Mouse (Mus musculus): ENCODE results near the gene Cntn5. TPM values are rescaled to one million over a fixed set of nuclear protein-coding genes. Genes with fewer than 3 reads are reported as not detected.
"Not testable (repeated sequence)": the region's sequence is repeated elsewhere in the genome, so short reads cannot be mapped to it uniquely, and the experiment has no call there.

The Cntn5 gene
- polyA plus RNA-seq, 1 experiment = not detected

- Histone ChIP-seq H3K27me3 (ENCODE audit: control insufficient read depth, insufficient read depth, insufficient read length) (no peaks in the 10 kb centered on the region), H3ac (ENCODE audit: control insufficient read depth, insufficient read length, low read depth) (no peak overlapping the region), H3K79me2 (ENCODE audit: control insufficient read depth, insufficient read depth) (no peaks in the 10 kb centered on the region), H3K4me3 (ENCODE audit: insufficient read depth, poor library complexity, severe bottlenecking) (no peak overlapping the region), H3K79me3 (ENCODE audit: low read depth) (no peaks in the 10 kb centered on the region), H3K36me3 (ENCODE audit: control insufficient read depth, insufficient read depth) (no peaks in the 10 kb centered on the region)
- TF ChIP-seq USF1 (IDR thresholded peaks at IDR 0.05; ENCODE audit: low read depth) = no peak
- no peak for TF ChIP-seq MYOG (IDR thresholded peaks at IDR 0.05; ENCODE audit: control insufficient read depth, extremely low read depth, insufficient read length)
- no peak for TF ChIP-seq CEBPB (IDR thresholded peaks at IDR 0.05; ENCODE audit: low read depth)
- TF ChIP-seq MYOD1 (IDR thresholded peaks at IDR 0.05; ENCODE audit: control insufficient read depth, insufficient read length, low read depth) = no peak
- no peak for TF ChIP-seq FOSL1 (IDR thresholded peaks at IDR 0.05; ENCODE audit: insufficient read depth, low read length, poor library complexity, severe bottlenecking)
- no peak for TF ChIP-seq MAX (IDR thresholded peaks at IDR 0.05)
- TF ChIP-seq CTCF (IDR thresholded peaks at IDR 0.05; ENCODE audit: control insufficient read depth, insufficient read depth, insufficient read length) = no peak
Observed at GRCm38 (mm10) chr9:10569830-10570229, 334.7 kb downstream of the Cntn5 start.

GRCm38 (mm10) chr9:10540877-10541276 lies 363.7 kb downstream of the Cntn5 start:
- not testable (repeated sequence) for H3ac ChIP-seq (ENCODE audit: control insufficient read depth, insufficient read length, low read depth); H3K79me2 ChIP-seq (ENCODE audit: control insufficient read depth, insufficient read depth); H3K79me3 ChIP-seq (ENCODE audit: low read depth); H3K27me3 ChIP-seq (ENCODE audit: control insufficient read depth, insufficient read depth, insufficient read length); H3K4me3 ChIP-seq (ENCODE audit: insufficient read depth, poor library complexity, severe bottlenecking); H3K36me3 ChIP-seq (ENCODE audit: control insufficient read depth, insufficient read depth)

- H3K79me2 ChIP-seq (ENCODE audit: control insufficient read depth, insufficient read depth) = no peaks in the 10 kb centered on the region
- H3K79me3 ChIP-seq (ENCODE audit: low read depth) = no peaks in the 10 kb centered on the region
- no peaks in the 10 kb centered on the region for H3K27me3 ChIP-seq (ENCODE audit: control insufficient read depth, insufficient read depth, insufficient read length)
- H3K36me3 ChIP-seq (ENCODE audit: control insufficient read depth, insufficient read depth) = no peaks in the 10 kb centered on the region
- H3ac ChIP-seq (ENCODE audit: control insufficient read depth, insufficient read length, low read depth) = no peak overlapping the region
- H3K4me3 ChIP-seq (ENCODE audit: insufficient read depth, poor library complexity, severe bottlenecking) = no peak overlapping the region
- TF ChIP-seq MYOG (IDR thresholded peaks at IDR 0.05; ENCODE audit: control insufficient read depth, extremely low read depth, insufficient read length) = no peak
- TF ChIP-seq FOSL1 (IDR thresholded peaks at IDR 0.05; ENCODE audit: insufficient read depth, low read length, poor library complexity, severe bottlenecking) = no peak
- TF ChIP-seq CEBPB (IDR thresholded peaks at IDR 0.05; ENCODE audit: low read depth) = no peak
- no peak for TF ChIP-seq USF1 (IDR thresholded peaks at IDR 0.05; ENCODE audit: low read depth)
- no peak for TF ChIP-seq MYOD1 (IDR thresholded peaks at IDR 0.05; ENCODE audit: control insufficient read depth, insufficient read length, low read depth)
- TF ChIP-seq CTCF (IDR thresholded peaks at IDR 0.05; ENCODE audit: control insufficient read depth, insufficient read depth, insufficient read length) = no peak
- no peak for TF ChIP-seq MAX (IDR thresholded peaks at IDR 0.05)
Observed at GRCm38 (mm10) chr9:10532248-10532647, 372.3 kb downstream of the Cntn5 start.

- no peaks in the 10 kb centered on the region for H3K27me3 ChIP-seq (ENCODE audit: control insufficient read depth, insufficient read depth, insufficient read length)
- H3K4me3 ChIP-seq (ENCODE audit: insufficient read depth, poor library complexity, severe bottlenecking) = no peak overlapping the region
- no peaks in the 10 kb centered on the region for H3K36me3 ChIP-seq (ENCODE audit: control insufficient read depth, insufficient read depth)
- no peaks in the 10 kb centered on the region for H3K79me2 ChIP-seq (ENCODE audit: control insufficient read depth, insufficient read depth)
- no peaks in the 10 kb centered on the region for H3K79me3 ChIP-seq (ENCODE audit: low read depth)
- TF ChIP-seq MAX (IDR thresholded peaks at IDR 0.05) (no peak), USF1 (IDR thresholded peaks at IDR 0.05; ENCODE audit: low read depth) (no peak), MYOG (IDR thresholded peaks at IDR 0.05; ENCODE audit: control insufficient read depth, extremely low read depth, insufficient read length) (no peak), FOSL1 (IDR thresholded peaks at IDR 0.05; ENCODE audit: insufficient read depth, low read length, poor library complexity, severe bottlenecking) (no peak), MYOD1 (IDR thresholded peaks at IDR 0.05; ENCODE audit: control insufficient read depth, insufficient read length, low read depth) (no peak), CTCF (IDR thresholded peaks at IDR 0.05; ENCODE audit: control insufficient read depth, insufficient read depth, insufficient read length) (no peak), CEBPB (IDR thresholded peaks at IDR 0.05; ENCODE audit: low read depth) (no peak)
- H3ac ChIP-seq (ENCODE audit: control insufficient read depth, insufficient read length, low read depth) = no peak overlapping the region
Observed at GRCm38 (mm10) chr9:10531087-10531486, 373.5 kb downstream of the Cntn5 start.

- Histone ChIP-seq H3K36me3 (ENCODE audit: control insufficient read depth, insufficient read depth) (no peaks in the 10 kb centered on the region), H3K27me3 (ENCODE audit: control insufficient read depth, insufficient read depth, insufficient read length) (no peaks in the 10 kb centered on the region), H3K4me3 (ENCODE audit: insufficient read depth, poor library complexity, severe bottlenecking) (no peak overlapping the region), H3K79me2 (ENCODE audit: control insufficient read depth, insufficient read depth) (no peaks in the 10 kb centered on the region), H3ac (ENCODE audit: control insufficient read depth, insufficient read length, low read depth) (no peak overlapping the region), H3K79me3 (ENCODE audit: low read depth) (no peaks in the 10 kb centered on the region)
- no peak for TF ChIP-seq FOSL1 (IDR thresholded peaks at IDR 0.05; ENCODE audit: insufficient read depth, low read length, poor library complexity, severe bottlenecking)
- TF ChIP-seq USF1 (IDR thresholded peaks at IDR 0.05; ENCODE audit: low read depth) = no peak
- no peak for TF ChIP-seq MYOG (IDR thresholded peaks at IDR 0.05; ENCODE audit: control insufficient read depth, extremely low read depth, insufficient read length)
- TF ChIP-seq CTCF (IDR thresholded peaks at IDR 0.05; ENCODE audit: control insufficient read depth, insufficient read depth, insufficient read length) = no peak
- TF ChIP-seq MAX (IDR thresholded peaks at IDR 0.05) = no peak
- TF ChIP-seq MYOD1 (IDR thresholded peaks at IDR 0.05; ENCODE audit: control insufficient read depth, insufficient read length, low read depth) = no peak
- TF ChIP-seq CEBPB (IDR thresholded peaks at IDR 0.05; ENCODE audit: low read depth) = no peak
Observed at GRCm38 (mm10) chr9:10529528-10529927, 375.0 kb downstream of the Cntn5 start.

GRCm38 (mm10) chr9:10529113-10529512 lies 375.5 kb downstream of the Cntn5 start:
- Histone ChIP-seq H3K27me3 (ENCODE audit: control insufficient read depth, insufficient read depth, insufficient read length) (no peaks in the 10 kb centered on the region), H3K36me3 (ENCODE audit: control insufficient read depth, insufficient read depth) (no peaks in the 10 kb centered on the region), H3K79me3 (ENCODE audit: low read depth) (no peaks in the 10 kb centered on the region), H3K4me3 (ENCODE audit: insufficient read depth, poor library complexity, severe bottlenecking) (no peak overlapping the region), H3K79me2 (ENCODE audit: control insufficient read depth, insufficient read depth) (no peaks in the 10 kb centered on the region), H3ac (ENCODE audit: control insufficient read depth, insufficient read length, low read depth) (no peak overlapping the region)
- TF ChIP-seq USF1 (IDR thresholded peaks at IDR 0.05; ENCODE audit: low read depth) = no peak

Data from C2C12 (cell line).